Mouse (Mus musculus) heart, adult 2 months (tissue): ENCODE results near the gene Tubb1.

Experiments used
- CTCF ChIP-seq: fragments of 200-600 bp; IDR thresholded peaks from 2 replicates; pipeline ENCODE4 v1.8.1; 2022; ENCODE audit warnings: antibody characterized with exemption, mild to moderate bottlenecking, moderate library complexity
- EP300 ChIP-seq: fragments of 200-500 bp; IDR thresholded peaks from 2 replicates; pipeline ENCODE4 v1.6.1; 2011; ENCODE audit warnings: low read depth, low read length, control low read depth; ENCODE audit not compliant: insufficient read depth
- POLR2A ChIP-seq: fragments of 200-500 bp; IDR thresholded peaks from 2 replicates; pipeline ENCODE4 v1.6.1; 2011; ENCODE audit warnings: mild to moderate bottlenecking, low read depth, low read length, control low read depth; ENCODE audit not compliant: insufficient read depth

DNA sequence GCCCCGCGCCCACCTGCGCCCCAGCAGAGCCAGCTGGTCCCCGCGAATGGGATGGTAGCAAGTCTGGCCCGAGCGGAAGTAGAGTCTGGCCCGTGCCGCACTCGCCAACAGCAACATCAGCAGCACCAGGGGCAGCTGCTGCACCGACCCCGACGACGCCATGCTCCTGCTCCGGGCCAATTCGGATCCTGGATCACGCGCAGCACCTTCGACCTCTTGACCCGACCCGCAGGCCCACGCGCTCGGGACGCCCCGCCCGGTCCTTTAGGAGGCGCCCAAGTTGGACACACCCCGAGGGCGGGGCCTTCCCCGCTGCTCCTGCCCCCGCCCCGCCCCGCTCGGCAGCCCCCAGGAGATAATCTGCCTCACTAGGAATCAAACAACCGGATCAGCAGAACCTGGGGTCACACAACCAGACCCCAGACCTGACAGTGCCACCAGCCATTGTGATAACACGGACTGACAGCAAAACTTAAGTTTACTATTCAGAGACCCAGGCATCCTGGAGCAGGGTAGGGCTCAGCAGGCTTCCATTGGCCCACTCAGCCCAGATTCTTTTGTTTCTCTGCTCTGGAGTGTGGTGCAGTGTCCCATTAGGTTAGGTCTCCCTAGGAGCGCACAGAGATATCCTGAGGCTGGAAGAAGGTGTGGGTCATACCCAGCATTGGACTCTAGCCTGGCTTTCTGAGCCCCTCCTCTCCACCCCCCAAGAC lies 11.6 kb upstream of the Tubb1 start, which contains the start of gene Ctsz:
- TF ChIP-seq CTCF (no peak), POLR2A (peak; percentile 39; the same call in 1 of the 2 replicates), EP300 (no peak)
